Mouse (Mus musculus): ENCODE results near the gene Nek11.
A peak's percentile ranks its signal among the peaks of the same experiment; 100 is the strongest.

The Nek11 gene

GRCm38 (mm10) chr9:105312686-105313085, 82.6 kb downstream of the Nek11 start:
- no peak for DNase-seq (ENCODE audit: low spot score)

GRCm38 (mm10) chr9:105309553-105310281, 85.6 kb downstream of the Nek11 start:
- peak; percentile 2 for DNase-seq (ENCODE audit: low spot score)

GRCm38 (mm10) chr9:105306042-105306441, 89.3 kb downstream of the Nek11 start:
- no peak for DNase-seq (ENCODE audit: low spot score)

- DNase-seq (ENCODE audit: low spot score), result no peak
Measured at GRCm38 (mm10) chr9:105302230-105302629, 93.1 kb downstream of the Nek11 start.

- DNase-seq (ENCODE audit: low spot score), result no peak
Measured at GRCm38 (mm10) chr9:105301396-105301795, 93.9 kb downstream of the Nek11 start.

- DNase-seq (ENCODE audit: low spot score), result no peak
Measured at GRCm38 (mm10) chr9:105300738-105301325, 94.5 kb downstream of the Nek11 start.

- no peak for DNase-seq (ENCODE audit: low spot score)
Measured at GRCm38 (mm10) chr9:105284670-105285069, 110.7 kb downstream of the Nek11 start.

GRCm38 (mm10) chr9:105282725-105283124, 112.6 kb downstream of the Nek11 start:
- no peak for DNase-seq (ENCODE audit: low spot score)

- no peak for DNase-seq (ENCODE audit: low spot score)
Measured at GRCm38 (mm10) chr9:105274925-105275324, 120.4 kb downstream of the Nek11 start.

- DNase-seq (ENCODE audit: low spot score), result no peak
Measured at GRCm38 (mm10) chr9:105274286-105274685, 121.0 kb downstream of the Nek11 start.

GRCm38 (mm10) chr9:105272241-105272640, 123.1 kb downstream of the Nek11 start:
- peak; percentile 6 for DNase-seq (ENCODE audit: low spot score)

GRCm38 (mm10) chr9:105263140-105263539, 132.2 kb downstream of the Nek11 start:
- no peak for DNase-seq (ENCODE audit: low spot score)

- DNase-seq (ENCODE audit: low spot score), result no peak
Measured at GRCm38 (mm10) chr9:105257668-105258067, 137.7 kb downstream of the Nek11 start.

- no peak for DNase-seq (ENCODE audit: low spot score)
Measured at GRCm38 (mm10) chr9:105254076-105254475, 141.2 kb downstream of the Nek11 start.

GRCm38 (mm10) chr9:105252349-105253041, 142.8 kb downstream of the Nek11 start:
- DNase-seq (ENCODE audit: low spot score), result no peak

- no peak for DNase-seq (ENCODE audit: low spot score)
Measured at GRCm38 (mm10) chr9:105251256-105251655, 144.1 kb downstream of the Nek11 start.

GRCm38 (mm10) chr9:105244024-105244423, 151.3 kb downstream of the Nek11 start:
- DNase-seq (ENCODE audit: low spot score), result peak; percentile 13

GRCm38 (mm10) chr9:105214434-105214833, 180.9 kb downstream of the Nek11 start:
- no peak for DNase-seq (ENCODE audit: low spot score)

- no peak for DNase-seq (ENCODE audit: low spot score)
Measured at GRCm38 (mm10) chr9:105200305-105200704, 195.0 kb downstream of the Nek11 start.

- DNase-seq (ENCODE audit: low spot score), result no peak
Measured at GRCm38 (mm10) chr9:105186725-105187124, 208.6 kb downstream of the Nek11 start.

GRCm38 (mm10) chr9:105182392-105182791, 212.9 kb downstream of the Nek11 start:
- no peak for DNase-seq (ENCODE audit: low spot score)

- no peak for DNase-seq (ENCODE audit: low spot score)
Measured at GRCm38 (mm10) chr9:105144992-105145391, 250.3 kb downstream of the Nek11 start, which contains the start of gene 1700080E11Rik. 1700080E11Rik (minus strand) TSS chr9:105145092.

- no peak for DNase-seq (ENCODE audit: low spot score)
Measured at GRCm38 (mm10) chr9:105139204-105139603, 256.1 kb downstream of the Nek11 start.

Measured in ovary, postnatal 14 days (tissue).